Mouse (Mus musculus): Measurements from ENCODE around the gene Nae1.

GRCm38 (mm10) chr8:104529671-104530070 is 4.8 kb downstream of the Nae1 start:
- no peak for TF ChIP-seq CTCF (IDR thresholded peaks at IDR 0.05; ENCODE audit: low read depth)
- no peak for TF ChIP-seq EP300 (IDR thresholded peaks at IDR 0.05; ENCODE audit: low read depth)
